Mouse (Mus musculus) embryonic facial prominence, embryonic 12.5 days (tissue): ENCODE data around the gene Hat1. TPM values are rescaled to one million over a fixed set of nuclear protein-coding genes. Genes with fewer than 3 reads are reported as not detected.

Source experiments
- ATAC-seq: fragments of 200-750 bp; cut with Nextera tagmentation; 2 replicates; pipeline ENCODE4 v1.8.0; 2017; ENCODE audit not compliant: insufficient number of reproducible peaks, insufficient read depth, low FRiP score, low TSS enrichment
- H3K27ac ChIP-seq: fragments of 300-500 bp; sonication (generic); 2 replicates; pipeline ENCODE4 v1.5.1; 2016; ENCODE audit warnings: mild to moderate bottlenecking
- H3K27me3 ChIP-seq: fragments of 300-500 bp; sonication (generic); 2 replicates; pipeline ENCODE4 v1.6.1; 2016; ENCODE audit warnings: mild to moderate bottlenecking, moderate library complexity
- H3K36me3 ChIP-seq: fragments of 300-500 bp; sonication (generic); 2 replicates; pipeline ENCODE4 v1.6.1; 2016; ENCODE audit warnings: mild to moderate bottlenecking
- H3K4me1 ChIP-seq: fragments of 300-500 bp; sonication (generic); 2 replicates; pipeline ENCODE4 v1.6.1; 2016
- H3K4me2 ChIP-seq: fragments of 300-500 bp; sonication (generic); replicated peaks from 2 replicates; pipeline ENCODE4 v1.6.1; 2016; ENCODE audit warnings: mild to moderate bottlenecking, moderate library complexity
- H3K4me3 ChIP-seq: fragments of 300-500 bp; sonication (generic); 2 replicates; pipeline ENCODE4 v1.5.1; 2016; ENCODE audit warnings: mild to moderate bottlenecking
- H3K9ac ChIP-seq: fragments of 300-500 bp; sonication (generic); 2 replicates; pipeline ENCODE4 v1.6.1; 2016; ENCODE audit warnings: mild to moderate bottlenecking, moderate library complexity
- H3K9me3 ChIP-seq: fragments of 300-500 bp; sonication (generic); 2 replicates; pipeline ENCODE4 v1.6.1; 2016; ENCODE audit warnings: mild to moderate bottlenecking, moderate library complexity
- WGBS: fragments of 180-500 bp; shearing (Covaris S2); methylation state at CpG from one replicate; pipeline ENCODE4 v1.1.7; 2016; 5-methylcytosine and 5-hydroxymethylcytosine counted together
- polyA plus RNA-seq: library from polyadenylated mRNA; unstranded; fragments of >200 nt; fragmentation: Nextera tagmentation; extraction: Ambion mirVana; gene quantifications from 2 replicates; pipeline ENCODE4 v1.2.1, GENCODE M21; 2016

Gene Hat1
- polyA plus RNA-seq, 1 experiment from 2014 or later: 134 TPM

DNA sequence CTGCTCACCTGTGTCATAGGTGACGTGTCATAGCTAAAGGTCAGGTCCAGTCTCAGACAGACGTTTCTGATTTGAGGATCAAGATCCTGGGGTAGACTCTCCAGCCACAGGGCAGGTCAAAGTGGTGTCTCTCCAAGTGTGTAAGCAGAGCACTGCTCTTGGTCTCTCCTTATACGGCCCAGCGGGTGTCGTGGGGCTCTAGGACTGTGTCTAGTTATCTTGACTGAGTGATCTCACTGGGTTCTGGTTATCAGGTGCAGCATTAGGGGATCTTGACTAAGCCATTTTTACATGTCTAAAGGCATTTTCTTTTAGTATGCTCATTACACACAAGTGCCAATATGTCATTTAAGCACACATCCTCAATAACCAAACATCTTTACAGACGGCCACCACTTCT lies 82.3 kb downstream of the Hat1 start:
- Histone ChIP-seq H3K27me3 (no peaks in the 10 kb centered on the region), H3K4me2 (no peak overlapping the region), H3K9me3 (no peaks in the 10 kb centered on the region), H3K4me3 (no peak overlapping the region), H3K4me1 (peaks cover 33% of the 10 kb centered on the region), H3K27ac (no peak overlapping the region), H3K36me3 (no peaks in the 10 kb centered on the region), H3K9ac (no peak overlapping the region)
- 85% methylated on average over 6 of the region's 6 CpGs for WGBS
- ATAC-seq: no peak

DNA sequence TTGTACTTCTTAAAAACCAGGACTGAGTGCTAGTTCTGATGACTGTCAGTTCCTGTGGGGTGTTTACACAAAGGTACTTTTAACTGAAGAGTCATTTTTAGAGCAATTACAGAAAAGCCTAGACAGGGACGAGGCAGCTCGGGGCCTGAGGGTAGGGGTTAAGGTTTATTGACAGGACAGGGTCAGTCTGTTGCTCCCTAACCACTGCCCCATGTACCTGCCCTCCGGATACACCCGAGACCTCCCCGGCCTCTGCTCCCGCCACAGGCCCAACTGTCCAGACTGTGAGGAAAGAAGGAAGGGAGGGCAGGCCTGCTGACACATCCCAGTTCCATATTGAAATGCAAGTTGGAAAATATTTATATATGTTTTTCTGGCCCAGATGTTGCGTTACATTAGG lies 85.1 kb downstream of the Hat1 start:
- Histone ChIP-seq H3K4me3 (no peak overlapping the region), H3K9ac (no peak overlapping the region), H3K27me3 (no peaks in the 10 kb centered on the region), H3K4me2 (0 out of 2 replicates have a peak overlapping the region, but pooled peaks have one; percentile 2), H3K9me3 (no peaks in the 10 kb centered on the region), H3K27ac (peak overlapping the region; percentile 78), H3K4me1 (peaks cover 35% of the 10 kb centered on the region), H3K36me3 (no peaks in the 10 kb centered on the region)
- 19% methylated on average over 7 of the region's 7 CpGs for WGBS
- no peak for ATAC-seq

DNA sequence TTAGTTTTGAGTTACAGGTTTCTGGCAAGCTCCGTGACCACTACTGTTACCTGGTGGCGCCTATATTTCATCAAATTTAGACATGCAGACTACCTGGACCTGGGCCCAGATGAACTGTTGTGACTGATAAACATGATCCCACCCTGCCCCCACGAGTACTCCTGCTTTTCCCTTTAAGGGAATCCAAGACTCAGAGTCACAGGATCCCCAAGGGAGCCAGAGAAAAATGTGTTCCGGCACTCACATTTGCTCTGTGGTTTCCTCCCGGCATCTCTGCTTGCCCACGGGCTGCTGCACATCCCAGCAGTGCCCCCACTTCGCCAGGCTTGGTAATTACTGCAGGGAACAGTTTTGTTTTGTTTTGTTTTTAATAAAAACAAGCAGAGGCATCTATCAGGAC lies 85.6 kb downstream of the Hat1 start:
- no peaks in the 10 kb centered on the region for H3K9me3 ChIP-seq
- H3K4me3 ChIP-seq: no peak overlapping the region
- H3K27me3 ChIP-seq: no peaks in the 10 kb centered on the region
- no peaks in the 10 kb centered on the region for H3K36me3 ChIP-seq
- no peak for ATAC-seq
- peaks cover 35% of the 10 kb centered on the region for H3K4me1 ChIP-seq
- H3K27ac ChIP-seq: peak overlapping the region; percentile 78
- 0 out of 2 replicates have a peak overlapping the region, but pooled peaks have one; percentile 2 for H3K4me2 ChIP-seq
- 9% methylated on average over 7 of the region's 7 CpGs for WGBS
- no peak overlapping the region for H3K9ac ChIP-seq

DNA sequence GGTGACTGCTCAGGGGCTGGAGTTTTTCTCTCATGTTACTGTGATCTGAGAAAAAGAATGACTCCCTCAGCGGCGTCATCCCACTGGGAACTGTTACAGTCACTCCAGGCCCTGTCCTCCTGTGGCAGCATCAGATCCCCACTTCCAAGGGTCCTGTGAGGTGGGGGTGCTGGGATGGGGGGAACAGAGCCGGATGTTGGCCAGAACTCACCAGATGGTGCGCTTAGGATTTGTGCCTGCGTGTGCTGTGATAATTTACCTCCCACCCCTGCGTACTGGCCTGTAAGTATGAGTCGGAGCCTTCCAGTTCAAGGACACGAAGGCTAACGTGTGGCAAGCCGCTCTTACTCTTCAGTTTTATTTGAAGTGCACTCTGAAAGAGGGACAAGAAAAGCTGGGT lies 86.6 kb downstream of the Hat1 start:
- H3K27me3 ChIP-seq: no peaks in the 10 kb centered on the region
- ATAC-seq: no peak
- no peaks in the 10 kb centered on the region for H3K36me3 ChIP-seq
- 45% methylated on average over 10 of the region's 10 CpGs for WGBS
- H3K27ac ChIP-seq: peak overlapping the region; percentile 78
- H3K4me2 ChIP-seq: peak overlapping the region; percentile 11; the same call in 1 of the 2 replicates
- no peaks in the 10 kb centered on the region for H3K9me3 ChIP-seq
- no peak overlapping the region for H3K9ac ChIP-seq
- H3K4me1 ChIP-seq: peaks cover 45% of the 10 kb centered on the region
- H3K4me3 ChIP-seq: no peak overlapping the region

DNA sequence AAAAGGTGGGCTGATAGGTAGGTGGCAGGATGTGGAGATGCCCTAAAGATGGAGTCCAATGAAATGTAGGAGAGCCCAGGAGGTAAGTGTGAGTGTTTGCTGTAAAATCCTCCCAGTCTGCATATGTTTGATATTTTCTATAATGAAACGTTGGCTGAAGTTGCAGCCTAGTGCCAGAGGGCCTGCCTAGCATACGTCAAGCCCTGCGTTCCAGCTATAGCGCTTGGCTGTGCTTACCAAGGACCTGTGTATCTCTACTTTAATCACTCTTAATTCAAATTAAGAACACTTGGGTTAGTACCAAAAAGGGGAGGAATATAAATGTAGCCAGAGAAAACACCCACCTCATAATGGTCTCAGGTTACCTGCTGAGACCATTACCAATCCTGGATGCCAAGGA lies 87.0 kb downstream of the Hat1 start:
- ATAC-seq: no peak
- no peaks in the 10 kb centered on the region for H3K9me3 ChIP-seq
- peak overlapping the region; percentile 78 for H3K27ac ChIP-seq
- no peak overlapping the region for H3K4me2 ChIP-seq
- H3K36me3 ChIP-seq: no peaks in the 10 kb centered on the region
- H3K9ac ChIP-seq: no peak overlapping the region
- peaks cover 45% of the 10 kb centered on the region for H3K4me1 ChIP-seq
- no peak overlapping the region for H3K4me3 ChIP-seq
- WGBS: 55% methylated on average over 4 of the region's 4 CpGs
- H3K27me3 ChIP-seq: no peaks in the 10 kb centered on the region

DNA sequence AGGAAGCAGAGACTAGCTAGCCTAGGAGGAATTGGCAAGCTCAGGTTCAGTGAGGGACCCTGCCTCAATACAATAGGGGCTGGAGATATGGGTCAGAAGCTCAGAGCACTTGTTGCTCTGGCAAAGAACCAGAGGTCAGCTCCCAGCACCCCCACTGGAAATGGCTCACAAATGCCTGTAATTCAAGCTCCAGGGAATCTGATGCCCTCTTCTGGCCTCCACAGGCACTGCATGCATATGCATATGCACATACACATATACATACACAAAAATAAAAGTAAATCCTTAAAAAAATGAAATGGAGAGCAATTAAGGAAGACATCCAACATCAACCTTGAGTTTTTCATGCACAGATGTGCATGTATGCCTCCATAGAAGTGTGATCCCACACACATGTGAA lies 89.0 kb downstream of the Hat1 start:
- H3K27me3 ChIP-seq: no peaks in the 10 kb centered on the region
- no peak overlapping the region for H3K27ac ChIP-seq
- peaks cover 46% of the 10 kb centered on the region for H3K4me1 ChIP-seq
- no peaks in the 10 kb centered on the region for H3K9me3 ChIP-seq
- no peak overlapping the region for H3K4me2 ChIP-seq
- H3K9ac ChIP-seq: no peak overlapping the region
- ATAC-seq: no peak
- no peak overlapping the region for H3K4me3 ChIP-seq
- no peaks in the 10 kb centered on the region for H3K36me3 ChIP-seq

DNA sequence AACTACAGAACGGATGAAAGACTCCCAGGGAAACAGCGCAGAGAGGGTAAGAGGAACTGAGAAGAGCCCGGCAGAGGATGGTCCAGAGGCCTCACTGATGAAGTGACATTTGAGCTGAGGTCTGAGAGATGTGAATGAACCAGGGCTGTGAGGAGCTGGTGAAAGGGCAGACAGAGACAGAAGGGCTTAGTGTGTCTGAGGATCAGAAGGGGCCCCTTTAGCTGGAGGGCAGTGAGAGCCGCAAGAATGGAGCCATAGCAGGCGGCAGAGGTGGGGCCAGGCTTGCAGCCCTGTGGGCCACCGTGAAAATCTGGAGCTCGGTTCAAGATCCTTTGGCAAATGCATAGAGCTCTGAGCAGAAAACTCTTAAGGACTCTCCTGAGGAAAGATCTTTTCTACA lies 91.2 kb downstream of the Hat1 start:
- H3K27me3 ChIP-seq: no peaks in the 10 kb centered on the region
- H3K4me2 ChIP-seq: peak overlapping the region; percentile 19
- ATAC-seq: peak; percentile 22; the same call in 1 of the 2 replicates
- WGBS: 6% methylated on average over 7 of the region's 7 CpGs
- H3K36me3 ChIP-seq: no peaks in the 10 kb centered on the region
- peaks cover 40% of the 10 kb centered on the region for H3K4me1 ChIP-seq
- H3K27ac ChIP-seq: peak overlapping the region; percentile 41; the same call in 1 of the 2 replicates
- H3K4me3 ChIP-seq: no peak overlapping the region
- no peaks in the 10 kb centered on the region for H3K9me3 ChIP-seq
- H3K9ac ChIP-seq: no peak overlapping the region

DNA sequence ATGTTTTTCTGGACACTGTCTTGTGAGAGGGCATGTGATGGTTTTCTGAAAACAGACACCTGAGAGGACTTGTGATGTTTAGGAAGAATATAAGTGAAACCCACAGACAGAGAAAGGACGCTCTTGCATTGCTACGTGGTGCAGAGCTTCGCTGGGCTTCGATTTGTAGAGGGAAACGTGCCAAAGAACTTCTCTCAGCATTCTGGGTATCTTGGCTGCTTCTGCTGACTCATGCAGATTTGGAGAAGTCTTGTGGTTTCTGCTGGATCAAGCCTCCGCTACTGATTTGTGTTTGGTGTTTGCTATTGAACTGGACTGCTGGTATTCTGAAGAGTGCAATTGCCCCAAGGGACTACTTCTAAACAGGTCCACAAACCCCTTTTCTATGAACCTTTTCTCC lies 93.1 kb downstream of the Hat1 start:
- H3K9me3 ChIP-seq: no peaks in the 10 kb centered on the region
- ATAC-seq: no peak
- H3K4me2 ChIP-seq: no peak overlapping the region
- no peaks in the 10 kb centered on the region for H3K27me3 ChIP-seq
- peaks cover 25% of the 10 kb centered on the region for H3K4me1 ChIP-seq
- no peak overlapping the region for H3K9ac ChIP-seq
- 63% methylated on average over 6 of the region's 6 CpGs for WGBS
- H3K27ac ChIP-seq: no peak overlapping the region
- H3K36me3 ChIP-seq: no peaks in the 10 kb centered on the region
- H3K4me3 ChIP-seq: no peak overlapping the region

DNA sequence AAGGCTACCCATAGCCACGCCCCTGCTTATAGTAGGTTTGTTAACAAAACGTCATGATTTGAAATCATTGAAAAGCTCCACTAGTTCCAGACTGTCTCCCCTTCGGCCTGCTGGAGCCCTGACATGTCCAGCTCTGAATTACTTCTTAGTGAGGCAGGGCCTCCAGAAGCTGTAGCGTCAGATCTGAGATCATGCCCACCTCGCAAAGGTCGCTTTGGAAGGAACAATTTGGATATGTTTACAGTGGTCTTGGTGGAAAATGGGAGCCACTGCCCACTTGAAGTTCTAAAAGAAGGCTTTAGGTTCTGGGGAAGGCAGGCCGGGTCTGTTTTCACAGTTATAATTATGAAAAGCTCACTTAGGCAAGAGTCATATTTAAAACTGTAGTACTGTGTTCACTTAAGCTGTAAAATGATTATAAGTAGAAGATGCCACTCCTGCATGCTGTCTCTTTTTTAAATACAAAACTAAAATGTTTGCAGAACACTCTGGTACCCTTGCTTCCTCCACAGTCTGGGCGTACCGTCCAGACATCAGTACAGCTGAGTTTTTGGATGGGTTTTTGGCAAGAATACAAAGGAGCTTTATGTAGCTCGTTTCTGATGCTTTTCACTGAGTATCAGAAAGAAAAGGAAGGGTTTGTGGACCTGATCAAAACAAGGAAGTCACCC lies 94.4 kb downstream of the Hat1 start:
- Histone ChIP-seq H3K27me3 (no peaks in the 10 kb centered on the region), H3K9me3 (no peaks in the 10 kb centered on the region), H3K4me1 (peaks cover 25% of the 10 kb centered on the region), H3K27ac (peak overlapping the region; percentile 56), H3K9ac (no peak overlapping the region), H3K36me3 (no peaks in the 10 kb centered on the region), H3K4me3 (no peak overlapping the region), H3K4me2 (no peak overlapping the region)
- no peak for ATAC-seq
- 40% methylated on average over 10 of the region's 10 CpGs for WGBS

DNA sequence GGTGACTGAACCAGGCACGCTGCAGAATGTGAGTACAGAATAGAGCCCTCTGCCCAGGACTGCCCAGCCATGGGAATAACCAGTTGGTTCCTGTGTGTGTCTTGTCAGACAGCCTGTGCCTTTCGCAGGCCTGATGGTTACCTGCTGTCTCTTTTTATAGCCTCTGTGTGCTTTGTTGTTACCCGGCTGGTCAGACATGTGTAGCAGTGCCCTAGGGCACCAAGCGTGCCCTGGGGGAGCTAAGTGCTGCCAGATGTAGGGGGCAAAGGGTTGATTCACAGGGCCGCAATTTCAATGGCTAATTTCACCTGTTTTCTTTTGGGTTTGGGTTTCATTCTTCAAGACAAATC lies 94.9 kb downstream of the Hat1 start:
- WGBS: 18% methylated on average over 5 of the region's 5 CpGs
- H3K9ac ChIP-seq: no peak overlapping the region
- no peak overlapping the region for H3K4me3 ChIP-seq
- H3K36me3 ChIP-seq: no peaks in the 10 kb centered on the region
- peak overlapping the region; percentile 56 for H3K27ac ChIP-seq
- ATAC-seq: no peak
- H3K9me3 ChIP-seq: no peaks in the 10 kb centered on the region
- peaks cover 25% of the 10 kb centered on the region for H3K4me1 ChIP-seq
- no peaks in the 10 kb centered on the region for H3K27me3 ChIP-seq
- no peak overlapping the region for H3K4me2 ChIP-seq
